Mouse (Mus musculus) liver (tissue): ENCODE measurements around the gene Mrrf.

Source experiments
- DNase-seq: peaks from one replicate; pipeline ENCODE4 v3.0.0-alpha.2; 2020; ENCODE audit warnings: mixed read lengths

Mrrf gene

DNA sequence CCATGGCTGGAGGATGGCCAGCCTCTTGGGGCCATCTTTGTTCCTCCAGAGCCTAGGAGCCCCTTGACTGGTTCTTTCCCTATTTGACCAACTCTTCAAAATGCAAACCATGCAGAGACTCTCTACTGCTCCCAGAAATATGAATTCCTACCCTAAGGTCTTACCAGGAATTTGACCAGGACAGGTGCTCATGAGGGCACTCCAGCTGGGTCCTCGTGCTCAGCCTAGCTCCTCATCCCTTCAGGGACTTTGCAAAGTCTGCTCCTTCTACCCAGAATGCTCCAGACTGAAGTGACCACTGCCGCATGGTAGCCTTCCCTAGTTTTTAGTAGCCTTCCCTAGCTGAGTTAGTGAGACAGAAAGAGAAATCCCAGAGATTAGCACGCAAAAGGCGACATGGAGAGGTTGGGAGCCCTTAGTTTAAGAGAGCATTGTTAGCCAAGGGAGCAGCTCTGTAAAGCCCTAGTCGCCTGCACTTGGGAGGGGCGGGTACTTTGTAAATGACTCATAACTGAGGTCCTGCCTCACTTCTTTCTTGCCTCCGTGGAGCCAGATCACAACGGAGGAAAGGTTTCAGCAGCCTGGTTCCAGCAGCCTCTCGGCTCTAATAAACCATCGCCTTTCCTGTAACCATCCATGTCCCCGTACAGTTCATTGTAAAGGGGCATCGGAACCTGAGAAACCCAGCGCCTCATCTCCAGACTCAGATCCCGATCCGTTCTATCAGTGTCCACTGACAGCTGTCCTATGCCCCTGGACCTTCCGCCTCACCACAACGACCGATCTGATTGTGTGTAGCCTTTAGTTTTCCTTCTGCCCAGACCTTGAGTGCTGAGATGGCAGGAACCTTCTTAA, 65.8 kb downstream of the Mrrf start:
- DNase-seq: no peak

DNA sequence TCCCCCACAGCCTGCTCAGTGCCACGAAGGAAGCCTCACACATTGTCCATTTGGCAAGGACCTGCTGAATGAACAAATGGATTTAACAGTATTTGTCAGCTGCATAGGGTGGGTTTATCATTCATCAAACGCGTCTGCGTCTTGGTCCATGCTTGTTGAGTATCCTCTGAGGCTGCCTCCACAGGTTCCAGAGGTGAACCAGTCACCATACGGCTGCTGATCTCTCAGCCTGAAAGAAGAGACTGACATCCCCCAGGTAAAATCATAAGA, 66.4 kb downstream of the Mrrf start:
- no peak for DNase-seq

DNA sequence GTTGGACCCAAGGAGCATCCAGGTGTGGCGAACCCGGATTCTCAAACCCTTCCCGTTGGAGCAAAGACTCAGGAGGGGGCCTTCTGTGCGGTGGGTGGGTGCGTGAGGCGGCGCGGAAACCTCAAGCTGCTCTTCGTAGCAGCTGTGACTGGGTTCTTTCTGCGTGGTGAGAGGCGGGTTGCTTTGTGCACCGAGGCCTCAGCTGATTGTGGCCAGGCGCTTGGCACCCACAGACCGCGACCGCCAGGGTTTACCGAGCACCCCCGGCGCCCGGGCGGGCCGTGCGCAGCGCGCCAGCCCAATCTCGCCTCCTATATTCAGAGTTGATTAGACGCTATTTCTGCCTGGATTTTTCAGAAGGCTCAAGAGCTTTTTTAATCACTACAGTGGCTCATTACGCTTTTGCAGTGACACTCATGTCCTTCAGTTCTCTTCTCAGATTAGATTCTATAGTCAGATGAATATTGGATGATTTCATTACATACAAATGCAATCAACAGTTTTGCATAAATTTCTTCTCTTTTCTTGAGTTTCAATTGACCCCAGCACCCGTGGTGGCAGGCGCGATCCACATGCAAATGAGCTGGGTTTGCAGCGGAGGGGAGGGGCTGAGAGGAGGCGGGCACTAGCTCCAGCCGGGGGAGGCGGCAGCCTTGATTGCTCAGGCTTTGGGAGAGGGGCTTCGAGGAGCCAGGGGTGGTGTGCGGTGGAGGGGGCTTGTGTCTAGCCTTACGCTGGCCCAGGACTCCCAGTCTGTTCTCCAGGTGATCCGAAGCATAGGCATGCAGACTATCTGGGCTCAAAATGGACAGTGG, 67.0 kb downstream of the Mrrf start:
- peak; percentile 75 for DNase-seq

DNA sequence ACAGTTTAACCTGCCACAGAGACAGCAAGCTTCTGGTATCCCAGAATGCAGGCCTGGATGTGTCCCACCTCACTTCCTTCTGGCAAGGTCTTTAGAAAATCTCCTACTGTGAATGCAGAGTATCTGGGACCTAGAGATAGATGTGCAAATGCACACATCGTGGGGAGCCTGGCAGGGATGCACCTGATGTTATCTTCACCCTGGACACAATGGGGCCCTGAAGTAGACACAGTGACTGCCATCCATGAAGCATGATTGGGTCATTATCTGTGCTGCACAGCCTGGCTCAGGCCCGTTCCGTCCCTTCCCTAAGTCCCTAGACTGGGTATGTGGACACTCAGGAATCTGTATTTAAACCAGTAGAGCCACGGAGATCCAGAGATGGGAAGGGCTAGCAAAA, 68.4 kb downstream of the Mrrf start:
- no peak for DNase-seq

DNA sequence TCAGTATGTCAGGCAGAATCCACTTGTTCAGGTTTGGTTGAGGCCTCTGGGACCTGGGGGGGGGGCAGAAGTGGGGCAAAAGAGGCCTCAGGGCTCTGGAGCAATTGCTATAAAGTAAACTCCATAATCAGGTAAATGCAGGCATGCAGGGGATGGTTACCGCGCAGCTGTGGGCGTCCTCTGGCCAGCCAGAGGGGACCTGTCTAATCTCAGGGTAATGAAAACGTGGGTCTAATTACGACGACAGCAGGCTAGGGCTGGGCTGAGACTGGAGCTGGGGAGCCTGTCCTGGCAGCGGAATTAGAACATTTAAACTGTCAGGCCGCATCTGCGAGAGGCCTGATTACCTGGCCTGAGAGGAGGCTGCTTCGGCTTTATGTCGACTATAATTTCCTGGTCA, 70.9 kb downstream of the Mrrf start:
- no peak for DNase-seq

DNA sequence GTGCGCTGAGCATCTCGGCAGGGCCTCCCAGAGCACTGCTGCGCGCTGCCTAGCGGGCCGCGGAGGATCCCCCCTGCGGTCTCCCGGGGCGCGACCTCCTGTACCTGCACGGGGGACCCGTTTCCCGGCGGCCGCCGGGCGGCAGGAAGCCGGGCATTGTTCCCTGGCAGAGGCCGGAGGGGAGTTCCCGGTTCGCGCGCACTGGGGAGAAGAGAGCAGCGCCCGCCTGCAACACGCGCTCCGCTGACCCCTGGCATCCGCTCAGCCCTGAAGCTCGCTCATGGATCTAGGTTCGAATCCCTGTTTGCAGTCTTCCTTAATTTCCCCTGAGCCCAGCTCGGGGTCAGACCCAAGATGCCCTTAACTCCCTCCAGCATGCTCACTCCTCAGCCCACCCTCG, 74.6 kb downstream of the Mrrf start:
- DNase-seq: no peak

DNA sequence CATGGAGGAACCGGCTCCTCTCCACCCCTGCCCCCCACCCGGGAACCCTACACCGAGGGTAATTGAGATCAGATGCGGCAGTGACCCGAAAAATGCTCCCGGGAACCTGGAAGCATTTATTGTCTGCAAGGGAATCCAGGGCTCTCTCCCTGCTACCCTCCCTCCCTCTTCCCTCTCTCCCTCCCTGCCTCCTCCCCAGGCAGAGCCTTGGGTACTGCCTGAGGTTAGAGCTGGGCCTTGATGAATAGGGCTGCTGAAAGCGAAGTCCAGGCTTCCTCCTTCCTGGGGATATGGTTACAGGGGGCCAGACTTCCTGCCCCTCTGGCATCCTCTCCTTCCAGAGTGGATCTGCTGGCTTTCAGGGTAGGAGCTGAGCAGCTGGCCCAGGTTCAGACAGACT, 75.6 kb downstream of the Mrrf start:
- no peak for DNase-seq

DNA sequence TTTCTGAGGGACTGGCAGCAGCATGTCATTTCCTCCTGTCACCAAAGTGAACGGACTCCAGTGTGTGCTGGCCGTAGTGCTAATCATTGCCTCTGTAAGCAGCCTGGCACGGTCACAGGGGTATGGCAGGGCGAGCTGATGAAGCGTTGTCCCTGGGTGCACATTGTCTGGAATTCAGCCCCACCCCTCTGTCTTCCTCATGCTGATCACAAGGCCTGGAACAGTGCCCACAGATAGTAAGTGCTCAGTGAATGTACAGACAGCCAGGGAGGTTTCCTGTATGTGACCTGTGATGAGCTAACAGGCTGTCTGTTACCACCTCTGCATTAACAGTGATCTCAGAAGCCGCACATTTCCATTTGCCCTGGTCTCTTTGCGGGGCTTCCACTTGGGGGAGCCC, 76.9 kb downstream of the Mrrf start:
- no peak for DNase-seq

DNA sequence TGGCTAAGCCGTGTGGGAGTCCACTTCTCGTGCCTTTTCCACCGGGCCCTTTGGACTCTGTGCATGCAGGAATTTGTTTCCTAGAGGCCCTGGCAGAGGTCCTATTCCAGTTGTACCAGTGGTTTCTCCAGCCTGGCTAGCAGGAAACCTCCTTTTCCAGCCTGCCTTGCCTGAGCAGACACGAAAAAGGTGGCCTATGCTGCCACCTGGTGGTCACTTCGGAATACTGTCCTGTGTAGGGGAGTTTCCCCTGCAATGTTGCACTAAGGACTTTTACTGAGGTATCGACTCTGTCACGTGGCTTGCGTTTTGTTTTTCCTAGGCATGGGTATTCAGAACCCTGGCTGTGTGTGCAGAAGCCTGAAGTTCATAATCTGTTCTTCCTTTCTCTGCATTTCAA, 77.8 kb downstream of the Mrrf start:
- DNase-seq: peak; percentile 88

DNA sequence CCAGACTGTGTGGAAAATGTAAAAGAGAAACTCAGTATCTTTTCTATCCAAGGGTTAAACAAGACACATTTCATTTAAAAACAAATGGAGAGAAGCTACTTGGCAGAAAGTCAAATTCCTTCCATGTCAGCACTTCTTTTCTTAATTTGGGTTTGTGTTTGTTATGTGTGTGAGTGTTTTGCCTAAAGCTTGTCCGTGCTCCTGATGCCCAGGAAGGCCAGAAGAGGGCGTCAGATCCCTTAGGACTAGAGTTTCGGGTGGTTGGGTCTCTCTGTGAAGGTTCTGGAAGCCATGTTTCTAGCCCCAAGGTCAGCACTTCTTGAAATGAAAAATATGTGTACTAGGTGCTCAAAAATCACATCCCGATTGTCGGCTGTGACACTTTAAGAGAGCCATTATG, 78.2 kb downstream of the Mrrf start:
- DNase-seq: no peak

DNA sequence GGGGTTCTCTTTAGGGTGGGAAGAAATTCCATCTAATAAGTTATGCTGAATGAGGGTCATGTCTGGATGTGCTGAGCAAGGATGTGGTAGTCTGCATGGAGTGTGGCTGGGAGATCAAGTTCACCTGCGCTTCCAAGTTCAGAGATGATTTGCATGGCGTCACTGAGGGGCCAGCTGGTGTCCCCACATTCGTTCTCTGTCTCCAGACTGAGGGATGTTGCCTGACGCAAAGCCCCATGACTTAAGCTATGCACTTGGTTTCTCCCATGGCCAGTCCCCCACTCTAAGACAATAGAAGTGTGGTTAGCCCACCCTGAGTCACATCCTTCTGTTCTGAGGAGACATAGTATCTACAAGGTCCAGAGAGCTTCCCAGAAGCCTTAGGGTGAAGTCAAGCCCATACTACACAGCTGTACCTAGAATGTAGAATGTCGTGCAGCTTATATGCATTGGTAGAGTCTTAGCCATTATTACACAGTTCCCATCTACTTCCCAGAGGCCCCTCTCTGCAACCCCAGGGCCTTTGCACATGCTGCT, 79.1 kb downstream of the Mrrf start:
- no peak for DNase-seq

DNA sequence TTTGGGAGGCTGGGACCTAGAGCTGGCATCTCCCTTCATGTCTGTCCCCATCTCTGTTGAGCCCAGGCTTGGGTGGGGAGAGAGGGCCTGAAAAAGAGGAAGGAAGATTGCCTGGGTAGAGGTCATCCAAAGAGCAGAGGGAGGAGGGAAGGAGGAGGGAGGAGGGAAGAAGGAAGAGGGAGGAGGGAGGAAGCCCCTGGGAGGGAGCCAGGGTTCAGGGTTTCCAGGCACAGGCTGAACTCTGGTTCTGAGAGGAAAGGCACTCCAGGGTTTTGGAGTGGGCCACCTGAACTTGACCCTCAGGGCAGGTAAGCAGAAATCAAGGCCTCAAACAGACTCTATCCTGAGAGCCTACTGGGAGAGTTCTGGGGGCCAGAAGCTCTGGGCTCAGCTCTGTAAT, 80.4 kb downstream of the Mrrf start:
- no peak for DNase-seq

DNA sequence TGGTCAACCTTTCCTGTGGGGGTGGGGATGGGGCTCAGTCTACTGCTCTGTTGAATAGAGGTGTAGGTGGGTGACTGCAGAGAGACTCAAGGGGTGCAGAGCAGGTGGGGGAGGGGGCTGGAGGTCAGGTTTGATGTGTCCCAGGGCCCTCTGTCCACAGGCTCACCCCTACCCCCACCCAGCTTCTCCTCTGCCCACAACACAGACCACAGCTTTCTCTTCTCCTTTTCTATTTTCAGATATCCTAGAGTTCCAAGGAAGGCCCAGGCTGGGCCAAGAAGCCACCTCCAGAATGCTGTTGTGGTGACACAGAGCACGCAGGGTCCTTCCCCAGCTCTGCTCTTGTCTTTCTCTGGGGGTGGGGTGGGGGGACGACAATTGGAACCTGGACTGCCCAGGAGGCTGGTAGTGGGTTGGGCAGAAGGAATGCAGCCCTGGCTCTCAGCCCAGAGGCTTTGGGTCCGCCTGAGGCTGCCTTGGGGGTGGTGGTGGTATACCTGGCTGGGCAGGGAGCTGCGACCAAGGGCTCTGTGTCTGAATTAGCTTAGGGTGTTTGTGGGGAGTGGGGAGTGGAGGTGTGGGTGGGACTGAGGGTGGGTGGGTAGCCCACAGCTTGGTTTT, 80.9 kb downstream of the Mrrf start:
- DNase-seq: no peak

DNA sequence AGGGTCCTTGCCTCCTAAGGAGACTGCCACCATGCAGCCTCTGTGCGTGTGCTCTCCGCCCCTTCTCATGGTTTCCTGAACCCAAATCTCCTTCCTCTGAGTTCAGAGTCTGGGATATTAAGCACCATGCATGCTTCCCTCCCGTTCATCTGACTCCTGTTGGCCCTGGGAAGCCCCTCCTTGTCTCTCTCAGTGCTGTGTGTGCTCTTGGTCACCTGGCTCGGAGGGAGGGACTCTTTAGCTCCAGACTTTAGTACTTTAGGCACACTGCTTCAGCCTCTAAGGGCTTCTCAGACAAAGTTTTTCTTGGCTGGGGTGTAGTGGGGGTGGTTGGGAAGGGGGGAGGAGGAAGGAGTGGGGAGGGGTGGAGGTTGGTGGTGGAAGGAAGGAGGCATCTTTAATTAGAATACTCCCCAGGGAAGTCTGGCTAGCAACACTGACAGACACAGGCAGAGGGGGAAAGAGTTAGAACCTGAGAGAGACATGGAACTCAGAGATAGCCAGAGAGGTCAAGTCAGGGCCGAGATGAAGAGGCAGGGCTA, 81.6 kb downstream of the Mrrf start:
- DNase-seq: no peak

DNA sequence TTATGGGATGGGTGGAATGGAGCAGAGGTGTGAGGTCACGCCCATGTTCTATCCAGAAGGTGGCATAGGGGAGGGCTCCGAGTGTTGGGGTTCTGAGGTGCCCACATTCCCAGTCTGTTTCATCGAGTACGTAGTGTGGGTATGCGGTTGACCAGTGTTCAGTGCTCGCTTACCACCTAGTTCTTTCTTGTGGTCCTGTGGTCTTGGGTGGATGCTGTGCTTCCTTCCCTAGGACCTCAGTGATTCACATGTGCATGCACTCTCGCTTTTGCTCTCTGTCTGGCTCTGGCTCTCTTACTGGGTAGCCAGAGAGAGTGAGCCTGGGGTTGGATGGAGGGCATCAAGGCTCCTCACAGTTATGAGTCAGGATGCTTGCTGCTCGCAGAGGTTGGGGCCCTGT, 83.9 kb downstream of the Mrrf start:
- no peak for DNase-seq

DNA sequence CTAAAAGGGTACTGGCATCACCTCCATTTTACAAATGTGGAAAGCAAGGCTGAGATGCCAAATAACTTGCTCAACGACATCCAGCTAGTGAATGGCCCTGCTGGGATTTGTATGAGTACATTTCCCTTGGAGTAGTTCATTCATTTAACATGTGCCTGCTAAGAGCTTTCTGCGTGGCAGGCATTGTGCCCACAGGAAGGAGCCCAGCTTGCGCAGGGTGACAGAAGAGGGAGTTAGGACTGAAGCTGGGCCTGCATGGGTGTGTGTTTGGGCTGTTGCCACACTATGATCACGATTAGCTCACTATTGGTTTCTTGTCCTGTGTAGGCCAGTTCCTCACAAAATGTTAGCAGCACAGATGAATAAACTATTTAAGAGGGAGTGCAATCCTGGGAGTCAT, 84.7 kb downstream of the Mrrf start:
- no peak for DNase-seq

DNA sequence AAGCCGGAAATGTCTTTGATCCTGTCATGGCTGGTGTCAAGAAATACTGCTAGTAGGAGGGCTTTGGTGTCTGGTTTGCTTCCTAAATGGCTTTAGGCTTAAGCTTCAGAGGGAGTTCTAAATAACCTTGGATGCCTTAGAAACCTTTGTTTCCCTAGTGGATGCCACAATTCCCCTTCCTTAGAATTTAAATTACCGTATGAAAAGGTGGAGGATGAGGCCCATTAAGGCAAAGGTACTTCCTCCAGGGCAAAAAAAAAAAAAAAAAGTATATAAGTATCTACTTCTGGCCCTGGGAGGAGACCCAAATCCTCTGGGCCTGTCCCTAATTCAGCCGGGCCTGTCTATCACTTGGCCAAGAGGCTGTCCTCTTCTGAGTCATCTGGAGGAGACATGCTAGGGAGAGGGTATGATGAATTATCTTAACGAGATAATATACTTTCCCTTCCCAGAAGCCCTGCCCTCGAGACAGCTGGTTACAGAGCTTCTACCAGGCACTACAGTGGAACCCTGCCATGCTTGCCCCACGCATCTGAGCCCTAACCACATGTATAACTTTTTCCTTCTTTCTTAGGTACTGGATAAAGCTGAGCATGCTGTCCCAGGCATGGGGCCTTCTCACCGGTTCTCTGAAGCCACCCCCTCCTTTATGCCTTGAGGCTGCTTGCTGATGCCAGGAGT, 86.1 kb downstream of the Mrrf start:
- DNase-seq: no peak

DNA sequence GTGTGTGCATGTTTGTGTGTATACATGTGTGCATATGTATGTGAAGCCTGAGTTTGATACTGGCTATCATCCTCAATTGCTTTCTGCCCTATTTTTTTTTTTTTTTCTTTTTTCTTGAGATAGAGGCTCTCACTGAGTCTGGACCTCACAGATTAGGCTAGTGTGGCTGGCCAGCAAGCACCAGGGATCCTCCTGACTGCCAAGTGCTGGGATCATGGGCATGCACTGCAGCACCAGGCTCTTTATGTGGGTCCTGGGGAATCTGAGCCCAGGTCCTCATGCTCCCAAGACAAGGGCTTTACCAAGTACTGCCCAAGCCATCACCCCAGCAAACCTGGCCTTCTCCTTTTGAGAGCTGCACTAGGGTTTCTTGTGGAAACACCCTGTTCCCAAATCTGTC, 87.2 kb downstream of the Mrrf start:
- DNase-seq: no peak

DNA sequence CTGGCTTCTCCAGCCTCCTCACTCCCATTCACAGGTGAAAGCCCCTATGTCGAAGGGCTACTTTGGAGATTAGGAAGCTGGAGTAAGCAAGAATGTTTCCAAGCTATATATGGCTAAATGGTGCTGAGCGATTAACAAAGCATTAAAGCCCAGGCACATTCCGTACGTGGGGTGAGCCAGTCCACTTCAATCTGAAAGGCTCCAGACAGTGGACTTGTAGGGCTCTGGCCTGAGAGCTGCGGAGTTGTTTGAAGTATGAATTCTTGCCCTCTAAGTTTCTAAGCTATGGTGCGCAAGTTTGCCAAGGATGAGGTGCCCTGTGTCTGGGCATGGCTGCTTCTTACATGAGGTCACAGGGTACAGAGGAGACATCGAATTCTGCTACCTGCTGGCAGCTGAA, 88.0 kb downstream of the Mrrf start:
- DNase-seq: no peak

DNA sequence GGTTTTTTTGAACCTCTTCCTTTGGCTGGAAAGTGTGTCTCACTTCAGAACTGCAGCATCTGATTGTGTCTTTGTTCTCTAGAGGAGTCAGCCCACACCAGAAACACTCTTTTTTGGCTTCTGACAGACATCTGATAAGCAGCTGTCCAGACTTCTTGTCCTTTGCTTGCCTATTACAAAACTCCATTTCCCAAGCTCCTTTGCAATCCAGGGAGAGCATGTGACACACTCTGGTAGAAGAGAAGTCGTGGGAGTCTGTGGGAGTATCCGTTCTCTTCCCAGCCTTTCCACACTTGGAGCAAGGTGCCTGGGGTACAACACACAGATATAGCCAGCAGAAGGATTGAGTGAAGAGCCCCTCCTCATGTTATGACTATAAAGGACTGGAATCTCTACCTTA, 88.4 kb downstream of the Mrrf start:
- no peak for DNase-seq

DNA sequence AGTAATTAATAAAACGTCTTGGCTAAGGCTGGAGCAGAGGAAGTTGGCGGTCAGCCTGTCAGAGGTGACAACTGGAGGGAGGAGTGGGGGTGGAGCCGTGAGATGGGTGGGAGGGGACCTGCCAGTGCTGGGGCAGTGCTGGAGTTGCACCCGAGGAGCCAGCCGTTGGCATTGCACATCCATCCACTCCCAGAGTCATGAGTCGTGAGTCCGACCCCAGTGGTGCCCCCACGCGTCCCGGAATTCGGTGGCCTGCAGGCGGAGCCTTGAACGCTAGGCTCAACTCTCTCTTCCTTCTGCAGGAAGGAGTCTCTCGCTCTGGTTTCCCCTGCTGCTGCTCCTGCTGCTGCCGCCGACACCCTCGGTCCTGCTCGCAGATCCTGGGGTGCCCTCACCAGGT, 94.2 kb downstream of the Mrrf start, which contains the start of gene Ptgs1:
Gene Ptgs1, plus strand, starts transcription at position 61 of the 400 bp plus-strand sequence.
- DNase-seq: peak; percentile 63

DNA sequence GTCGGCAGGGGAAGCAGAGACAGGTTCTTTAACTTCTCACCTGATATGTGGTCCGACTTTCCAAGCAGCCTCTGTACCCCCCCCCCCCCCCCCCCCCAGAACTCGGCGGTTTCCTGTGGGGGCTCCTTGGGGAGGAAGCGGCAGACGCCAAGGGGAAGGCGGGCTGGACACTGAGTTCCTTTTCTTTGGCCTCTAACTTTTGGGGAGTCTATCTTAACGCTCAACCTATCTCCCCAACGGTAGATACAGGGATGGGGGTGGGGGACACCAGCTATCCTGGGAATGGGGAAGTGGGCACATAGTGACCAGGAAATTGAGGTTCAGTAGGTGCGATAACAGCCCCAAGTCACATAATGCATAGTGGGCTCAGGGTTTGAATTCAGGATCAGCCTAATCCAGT, 94.8 kb downstream of the Mrrf start:
- no peak for DNase-seq
